Mouse (Mus musculus) lung, adult 2 months (tissue): ENCODE measurements around the gene Arhgap32. TPM values are rescaled to one million over a fixed set of nuclear protein-coding genes. Genes with fewer than 3 reads are reported as not detected.

ENCODE experiments used
- DNase-seq: peaks from one replicate; pipeline ENCODE4 v3.0.0; 2022
- H3K4me1 ChIP-seq: fragments of 200-500 bp; 2 replicates; pipeline ENCODE4 v1.6.1; 2011; ENCODE audit warnings: low read length; ENCODE audit not compliant: control insufficient read depth, insufficient read depth
- H3K4me3 ChIP-seq: fragments of 200-500 bp; replicated peaks from 2 replicates; pipeline ENCODE3; 2011; ENCODE audit warnings: low read depth, mild to moderate bottlenecking, control low read depth, low read length; ENCODE audit errors: extremely low read depth
- CTCF ChIP-seq: fragments of 200-500 bp; IDR thresholded peaks from 2 replicates; pipeline ENCODE4 v1.5.1; 2011; ENCODE audit warnings: mild to moderate bottlenecking, low read length, control low read depth; ENCODE audit not compliant: insufficient read depth
- POLR2A ChIP-seq: fragments of 200-500 bp; IDR thresholded peaks from 2 replicates; pipeline ENCODE4 v1.6.1; 2011; ENCODE audit warnings: low read depth, mild to moderate bottlenecking, control low read depth, low read length, borderline replicate concordance; ENCODE audit errors: extremely low read depth
- WGBS: fragments of 180-500 bp; shearing (Covaris S2); methylation state at CpG from one replicate; pipeline ENCODE4 v1.1.7; 2018; 5-methylcytosine and 5-hydroxymethylcytosine counted together
- polyA plus RNA-seq: library from polyadenylated mRNA; depleted of rRNA; stranded (reverse); fragments of >200 nt; gene quantifications from 2 replicates; pipeline ENCODE4 v1.2.3, GENCODE M21; 2012

Arhgap32 gene
- polyA plus RNA-seq, 1 experiment = 9.2 TPM

- 63% methylated on average over 5 of the region's 5 CpGs for WGBS
- Histone ChIP-seq H3K4me3 (peak overlapping the region; percentile 25), H3K4me1 (peaks cover 5% of the 10 kb centered on the region)
- DNase-seq = peak; percentile 60
- TF ChIP-seq POLR2A = peak; percentile 31; the same call in 1 of the 2 replicates
- TF ChIP-seq CTCF = no peak
These were observed 108.0 kb downstream of the Arhgap32 start for GRCm38 (mm10) chr9:32223739-32224529.

GRCm38 (mm10) chr9:32224937-32225336 is 109.0 kb downstream of the Arhgap32 start:
- H3K4me3 ChIP-seq = no peak overlapping the region
- TF ChIP-seq CTCF (no peak), POLR2A (no peak)

GRCm38 (mm10) chr9:32225584-32225983 is 109.6 kb downstream of the Arhgap32 start:
- 47% methylated on average over 1 of the region's 1 CpGs for WGBS
- TF ChIP-seq CTCF (no peak), POLR2A (no peak)
- no peak overlapping the region for H3K4me3 ChIP-seq
- H3K4me1 ChIP-seq = peaks cover 5% of the 10 kb centered on the region
- no peak for DNase-seq

More at GRCm38 (mm10) chr9:32224937-32225336, 109.0 kb downstream of the Arhgap32 start:
- peaks cover 5% of the 10 kb centered on the region for H3K4me1 ChIP-seq
- WGBS = 49% methylated on average over 4 of the region's 4 CpGs
- no peak for DNase-seq

- DNase-seq = no peak
These were observed 111.1 kb downstream of the Arhgap32 start for GRCm38 (mm10) chr9:32227034-32227433.

GRCm38 (mm10) chr9:32233593-32233992 is 117.7 kb downstream of the Arhgap32 start:
- Histone ChIP-seq H3K4me3 (no peak overlapping the region), H3K4me1 (no peaks in the 10 kb centered on the region)
- TF ChIP-seq POLR2A (no peak), CTCF (no peak)
- 88% methylated on average over 4 of the region's 4 CpGs for WGBS
- DNase-seq = no peak

More at GRCm38 (mm10) chr9:32227034-32227433, 111.1 kb downstream of the Arhgap32 start:
- 68% methylated on average over 2 of the region's 2 CpGs for WGBS
- peaks cover 5% of the 10 kb centered on the region for H3K4me1 ChIP-seq
- H3K4me3 ChIP-seq = no peak overlapping the region
- no peak for TF ChIP-seq CTCF
- no peak for TF ChIP-seq POLR2A

- H3K4me1 ChIP-seq = no peaks in the 10 kb centered on the region
- WGBS = 80% methylated on average over 3 of the region's 3 CpGs
- H3K4me3 ChIP-seq = no peak overlapping the region
- TF ChIP-seq POLR2A = no peak
- no peak for TF ChIP-seq CTCF
- no peak for DNase-seq
These were observed 119.0 kb downstream of the Arhgap32 start for GRCm38 (mm10) chr9:32234767-32235489.

- Histone ChIP-seq H3K4me3 (no peak overlapping the region), H3K4me1 (no peaks in the 10 kb centered on the region)
- TF ChIP-seq CTCF = no peak
- no peak for TF ChIP-seq POLR2A
- 79% methylated on average over 10 of the region's 10 CpGs for WGBS
- DNase-seq = no peak
These were observed 123.0 kb downstream of the Arhgap32 start for GRCm38 (mm10) chr9:32238899-32239298.

- no peak overlapping the region for H3K4me3 ChIP-seq
- 76% methylated on average over 10 of the region's 10 CpGs for WGBS
- H3K4me1 ChIP-seq = no peaks in the 10 kb centered on the region
- DNase-seq = no peak
- TF ChIP-seq POLR2A = no peak
- TF ChIP-seq CTCF = no peak
These were observed 123.5 kb downstream of the Arhgap32 start for GRCm38 (mm10) chr9:32239427-32239826.

- no peaks in the 10 kb centered on the region for H3K4me1 ChIP-seq
- no peak for DNase-seq
- no peak overlapping the region for H3K4me3 ChIP-seq
- 91% methylated on average over 5 of the region's 5 CpGs for WGBS
- no peak for TF ChIP-seq CTCF
- no peak for TF ChIP-seq POLR2A
These were observed 124.5 kb downstream of the Arhgap32 start for GRCm38 (mm10) chr9:32240449-32240848.
